Mouse (Mus musculus) thymus, adult 2 months (tissue): ENCODE measurements around the gene Cdh22.

ENCODE experiments used
- CTCF ChIP-seq: fragments of 200-500 bp; IDR thresholded peaks from 2 replicates; pipeline ENCODE4 v1.5.1; 2012; ENCODE audit warnings: mild to moderate bottlenecking, control low read depth, low read length, moderate library complexity, borderline replicate concordance; ENCODE audit not compliant: control insufficient read depth, poor library complexity, insufficient read depth; ENCODE audit errors: extremely low read depth
- POLR2A ChIP-seq: fragments of 200-500 bp; IDR thresholded peaks from 2 replicates; pipeline ENCODE4 v1.6.1; 2012; ENCODE audit warnings: mild to moderate bottlenecking, low read length, control low read depth, moderate library complexity; ENCODE audit not compliant: control insufficient read depth, poor library complexity, insufficient read depth; ENCODE audit errors: extremely low read depth

DNA sequence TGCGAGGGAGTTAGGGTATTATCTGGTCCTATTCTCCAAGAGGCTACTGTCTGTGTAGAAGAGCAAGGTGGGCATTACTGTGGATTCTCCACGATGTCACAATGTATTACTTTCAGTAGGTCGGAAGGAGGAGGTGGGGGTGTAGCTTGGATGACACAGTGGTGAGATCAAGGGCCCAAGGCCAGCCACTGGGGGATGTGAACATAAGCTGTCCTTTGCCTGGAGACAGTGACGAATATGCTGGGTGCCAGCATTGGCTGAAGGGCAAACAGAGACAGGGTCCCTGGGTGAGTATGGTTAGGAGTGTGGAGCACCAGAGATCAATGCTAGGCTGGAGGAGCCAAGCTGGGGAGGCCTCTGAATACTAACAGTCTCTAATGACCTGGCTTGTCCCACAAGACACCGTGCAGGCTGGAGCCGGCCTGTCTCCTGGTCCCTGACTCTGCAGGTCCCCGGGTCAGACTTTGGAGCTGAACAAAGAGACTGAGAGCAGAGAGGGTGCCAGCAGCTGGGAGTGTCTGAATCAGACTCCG lies 143.2 kb downstream of the Cdh22 start:
- TF ChIP-seq POLR2A, result no peak
- no peak for TF ChIP-seq CTCF
